Mouse (Mus musculus): Measurements from ENCODE around the gene Rab11fip5. TPM values are rescaled to one million over a fixed set of nuclear protein-coding genes. Genes with fewer than 3 reads are reported as not detected.
A peak's percentile ranks its signal among the peaks of the same experiment; 100 is the strongest.

Rab11fip5 gene
- total and polyA plus RNA-seq, 2 experiments from 2014 or later: 26.7 to 66.5 TPM

DNA sequence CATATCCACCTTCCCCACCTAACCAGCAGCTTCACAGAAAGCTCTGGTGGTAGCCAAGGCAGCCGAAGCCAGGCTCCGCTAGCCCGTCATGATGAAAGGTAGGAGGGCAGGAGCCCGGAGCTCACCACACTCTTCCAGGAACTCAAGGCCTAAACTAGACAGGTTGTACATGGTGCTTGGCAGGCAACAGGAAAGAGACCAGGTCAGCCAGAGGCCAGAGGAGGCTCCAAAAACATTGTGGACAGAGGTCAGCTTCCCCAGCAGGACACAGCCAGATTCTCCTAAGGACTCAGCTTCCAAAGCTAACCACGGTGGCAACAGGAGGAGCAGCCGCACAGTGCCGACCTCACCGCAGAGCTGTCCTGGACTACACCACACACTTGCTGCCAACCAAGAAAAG lies 31.4 kb downstream of the Rab11fip5 start:
- Histone ChIP-seq H3K9me3 (ENCODE audit: low read length) (no peaks in the 10 kb centered on the region), H3K9ac (replicated peaks; ENCODE audit: low read length) (no peak overlapping the region), H3K4me2 (ENCODE audit: low read depth, low read length) (no peak overlapping the region), H3K27me3 (ENCODE audit: insufficient read depth, low read length) (no peaks in the 10 kb centered on the region), H3K36me3 (ENCODE audit: insufficient read depth, low read length) (peaks cover 10% of the 10 kb centered on the region), H3K27ac (no peak overlapping the region), H3K4me3 (ENCODE audit: low read length) (no peak overlapping the region), H3K4me1 (ENCODE audit: insufficient read depth, low read length) (no peaks in the 10 kb centered on the region)
- TF ChIP-seq CTCF (IDR thresholded peaks at IDR 0.05; ENCODE audit: low read depth): no peak
- no peak for ATAC-seq
- DNase-seq (ENCODE audit: low spot score): no peak
- 89% methylated on average over 8 of the region's 8 CpGs for WGBS

- DNase-seq (ENCODE audit: low spot score): no peak
- no peaks in the 10 kb centered on the region for H3K9me3 ChIP-seq (ENCODE audit: low read length)
- no peak overlapping the region for H3K9ac ChIP-seq (replicated peaks; ENCODE audit: low read length)
- no peak for TF ChIP-seq CTCF (IDR thresholded peaks at IDR 0.05; ENCODE audit: low read depth)
- no peak overlapping the region for H3K4me2 ChIP-seq (ENCODE audit: low read depth, low read length)
- H3K36me3 ChIP-seq (ENCODE audit: insufficient read depth, low read length): peaks cover 6% of the 10 kb centered on the region; the same call in 1 of the 2 replicates
- H3K27me3 ChIP-seq (ENCODE audit: insufficient read depth, low read length): no peaks in the 10 kb centered on the region
- WGBS: 76% methylated on average over 13 of the region's 13 CpGs
- no peak for ATAC-seq
- no peaks in the 10 kb centered on the region for H3K4me1 ChIP-seq (ENCODE audit: insufficient read depth, low read length)
- no peak overlapping the region for H3K4me3 ChIP-seq (ENCODE audit: low read length)
- no peak overlapping the region for H3K27ac ChIP-seq
Measured at GRCm38 (mm10) chr6:85341814-85342501, 32.5 kb downstream of the Rab11fip5 start.

- DNase-seq (ENCODE audit: low spot score) (no peak), ATAC-seq (no peak)
- Histone ChIP-seq H3K9me3 (ENCODE audit: low read length) (no peaks in the 10 kb centered on the region), H3K4me1 (ENCODE audit: insufficient read depth, low read length) (no peaks in the 10 kb centered on the region), H3K36me3 (ENCODE audit: insufficient read depth, low read length) (peaks cover 6% of the 10 kb centered on the region; the same call in 1 of the 2 replicates), H3K9ac (replicated peaks; ENCODE audit: low read length) (no peak overlapping the region), H3K4me2 (ENCODE audit: low read depth, low read length) (no peak overlapping the region), H3K4me3 (ENCODE audit: low read length) (no peak overlapping the region), H3K27ac (no peak overlapping the region), H3K27me3 (ENCODE audit: insufficient read depth, low read length) (no peaks in the 10 kb centered on the region)
- no peak for TF ChIP-seq CTCF (IDR thresholded peaks at IDR 0.05; ENCODE audit: low read depth)
- 75% methylated on average over 12 of the region's 12 CpGs for WGBS
Measured at GRCm38 (mm10) chr6:85340184-85340583, 34.2 kb downstream of the Rab11fip5 start.

DNA sequence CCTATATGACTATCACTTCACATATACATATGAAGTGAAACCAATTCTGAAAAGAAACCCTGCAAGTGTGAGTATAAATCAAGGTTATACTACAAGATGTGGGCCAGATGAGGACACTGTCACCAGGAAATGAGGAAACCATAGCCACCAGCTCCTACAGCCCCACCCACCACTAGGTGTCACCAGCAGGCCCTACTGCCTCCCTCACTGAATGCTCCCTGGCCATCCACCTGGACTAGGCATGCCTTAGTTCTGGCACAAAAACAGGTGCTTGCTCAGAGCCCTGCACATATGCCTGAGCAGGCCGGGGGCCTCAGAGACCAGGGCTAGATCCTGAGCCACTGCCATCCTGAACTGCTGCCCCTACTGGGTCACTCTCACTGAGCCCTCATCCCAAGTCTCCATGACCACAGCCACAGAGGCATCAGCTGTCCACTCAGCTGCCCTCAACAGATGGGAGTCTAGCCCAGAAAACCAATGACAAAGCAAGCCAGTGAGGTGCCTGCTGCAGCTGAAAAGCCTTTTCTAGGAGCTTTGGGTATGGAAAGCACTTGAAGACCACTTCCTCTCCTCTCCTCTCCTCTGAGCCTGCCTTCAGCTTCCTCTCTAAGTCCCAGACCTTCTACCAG lies 35.0 kb downstream of the Rab11fip5 start:
- no peaks in the 10 kb centered on the region for H3K4me1 ChIP-seq (ENCODE audit: insufficient read depth, low read length)
- peak; percentile 70 for TF ChIP-seq CTCF (IDR thresholded peaks at IDR 0.05; ENCODE audit: low read depth)
- no peak overlapping the region for H3K9ac ChIP-seq (replicated peaks; ENCODE audit: low read length)
- peak; percentile 26 for DNase-seq (ENCODE audit: low spot score)
- no peak overlapping the region for H3K27ac ChIP-seq
- H3K27me3 ChIP-seq (ENCODE audit: insufficient read depth, low read length): no peaks in the 10 kb centered on the region
- 70% methylated on average over 1 of the region's 1 CpGs for WGBS
- ATAC-seq: 0 out of 2 replicates have a peak, but pooled peaks have one; percentile 28
- no peaks in the 10 kb centered on the region for H3K9me3 ChIP-seq (ENCODE audit: low read length)
- H3K4me2 ChIP-seq (ENCODE audit: low read depth, low read length): no peak overlapping the region
- no peak overlapping the region for H3K4me3 ChIP-seq (ENCODE audit: low read length)
- H3K36me3 ChIP-seq (ENCODE audit: insufficient read depth, low read length): peaks cover 6% of the 10 kb centered on the region; the same call in 1 of the 2 replicates

DNA sequence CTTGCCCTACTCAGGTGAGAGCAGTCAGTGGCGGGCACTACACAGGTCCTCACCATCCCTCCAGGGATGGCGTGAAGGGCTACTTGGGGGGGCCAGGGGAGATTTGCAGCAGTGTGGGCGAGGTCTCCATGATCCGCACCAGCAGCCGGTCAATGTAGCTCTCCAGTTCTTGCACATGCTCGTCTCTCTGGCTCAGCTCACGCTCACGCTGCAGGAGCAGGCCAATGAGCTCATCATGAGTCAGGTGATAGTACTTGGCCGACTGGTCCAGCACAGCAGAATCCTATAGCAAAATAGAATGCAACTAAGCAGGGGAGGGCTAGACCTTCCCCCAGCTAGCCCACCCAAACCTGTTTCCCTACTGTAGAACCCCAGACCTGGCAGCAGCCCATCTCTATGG lies 37.5 kb downstream of the Rab11fip5 start:
- DNase-seq (ENCODE audit: low spot score) (no peak), ATAC-seq (no peak)
- H3K27ac ChIP-seq: no peak overlapping the region
- no peaks in the 10 kb centered on the region for H3K4me1 ChIP-seq (ENCODE audit: insufficient read depth, low read length)
- H3K36me3 ChIP-seq (ENCODE audit: insufficient read depth, low read length): peaks cover 6% of the 10 kb centered on the region; the same call in 1 of the 2 replicates
- no peaks in the 10 kb centered on the region for H3K9me3 ChIP-seq (ENCODE audit: low read length)
- no peak overlapping the region for H3K9ac ChIP-seq (replicated peaks; ENCODE audit: low read length)
- no peak overlapping the region for H3K4me3 ChIP-seq (ENCODE audit: low read length)
- H3K27me3 ChIP-seq (ENCODE audit: insufficient read depth, low read length): no peaks in the 10 kb centered on the region
- 85% methylated on average over 9 of the region's 9 CpGs for WGBS
- no peak overlapping the region for H3K4me2 ChIP-seq (ENCODE audit: low read depth, low read length)
- TF ChIP-seq CTCF (IDR thresholded peaks at IDR 0.05; ENCODE audit: low read depth): no peak

GRCm38 (mm10) chr6:85335352-85335751 lies 39.1 kb downstream of the Rab11fip5 start:
- Histone ChIP-seq H3K9me3 (ENCODE audit: low read length) (no peaks in the 10 kb centered on the region), H3K9ac (replicated peaks; ENCODE audit: low read length) (no peak overlapping the region), H3K27ac (no peak overlapping the region), H3K4me1 (ENCODE audit: insufficient read depth, low read length) (no peaks in the 10 kb centered on the region), H3K27me3 (ENCODE audit: insufficient read depth, low read length) (no peaks in the 10 kb centered on the region), H3K4me3 (ENCODE audit: low read length) (no peak overlapping the region), H3K4me2 (ENCODE audit: low read depth, low read length) (no peak overlapping the region), H3K36me3 (ENCODE audit: insufficient read depth, low read length) (peaks cover 6% of the 10 kb centered on the region; the same call in 1 of the 2 replicates)
- TF ChIP-seq CTCF (IDR thresholded peaks at IDR 0.05; ENCODE audit: low read depth): no peak
- ATAC-seq (no peak), DNase-seq (ENCODE audit: low spot score) (no peak)
- WGBS: 47% methylated on average over 3 of the region's 3 CpGs

GRCm38 (mm10) chr6:85334851-85335250 lies 39.6 kb downstream of the Rab11fip5 start:
- Histone ChIP-seq H3K4me2 (ENCODE audit: low read depth, low read length) (no peak overlapping the region), H3K9ac (replicated peaks; ENCODE audit: low read length) (no peak overlapping the region), H3K9me3 (ENCODE audit: low read length) (no peaks in the 10 kb centered on the region), H3K27me3 (ENCODE audit: insufficient read depth, low read length) (no peaks in the 10 kb centered on the region), H3K4me1 (ENCODE audit: insufficient read depth, low read length) (no peaks in the 10 kb centered on the region), H3K27ac (no peak overlapping the region; the same call in 1 of the 2 replicates), H3K36me3 (ENCODE audit: insufficient read depth, low read length) (peaks cover 6% of the 10 kb centered on the region; the same call in 1 of the 2 replicates), H3K4me3 (ENCODE audit: low read length) (no peak overlapping the region)
- TF ChIP-seq CTCF (IDR thresholded peaks at IDR 0.05; ENCODE audit: low read depth): no peak
- ATAC-seq (no peak), DNase-seq (ENCODE audit: low spot score) (no peak)
- 58% methylated on average over 5 of the region's 5 CpGs for WGBS

Measured in hindbrain, postnatal 0 days (tissue).